Mouse (Mus musculus) telencephalon, adult 2 months (tissue): ENCODE results near the gene Adamts17.

Source experiments
- DNase-seq: peaks from one replicate; pipeline ENCODE4 v3.0.0-alpha.2; 2011; ENCODE audit warnings: low read depth, low spot score

Gene Adamts17

DNA sequence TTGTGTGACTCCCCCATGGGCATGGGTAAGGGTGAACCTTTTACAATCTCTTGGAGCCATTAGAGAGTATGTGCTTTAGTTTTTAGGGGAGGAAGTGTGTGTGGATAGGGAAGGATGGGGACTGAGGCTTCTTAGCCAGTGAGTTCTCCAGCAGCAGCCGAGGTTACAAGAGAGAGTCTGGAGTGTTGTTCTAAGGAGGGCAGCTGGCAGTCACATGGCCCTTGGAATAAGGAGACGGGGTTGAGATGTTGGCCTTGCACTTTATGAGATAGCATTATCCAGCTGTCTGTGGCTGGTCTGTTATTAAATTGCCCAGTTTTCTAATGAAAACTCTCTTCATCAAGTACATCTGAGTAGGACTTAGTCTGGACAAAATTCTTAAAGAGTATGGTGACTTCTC, 4.3 kb downstream of the Adamts17 start:
- DNase-seq, result no peak

DNA sequence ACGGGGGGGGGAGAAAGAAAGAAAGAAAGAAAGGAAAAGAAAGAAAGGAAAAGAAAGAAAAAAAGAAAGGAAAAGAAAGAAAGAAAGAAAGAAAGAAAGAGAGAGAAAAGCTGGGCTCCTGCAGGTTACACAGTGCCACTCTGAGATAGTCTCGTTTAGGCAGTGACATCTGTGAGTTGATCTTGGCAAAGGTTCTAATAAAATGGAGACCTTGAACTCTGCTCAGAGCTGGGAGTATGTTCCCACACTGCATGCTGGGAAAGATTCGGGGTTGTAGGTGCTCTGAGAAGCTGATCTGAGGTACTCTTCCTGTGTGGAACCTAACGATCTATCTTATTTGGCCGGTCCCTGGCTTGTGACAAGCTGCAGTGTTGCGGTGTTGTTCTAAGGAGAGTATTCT, 7.0 kb downstream of the Adamts17 start:
- DNase-seq, result no peak

DNA sequence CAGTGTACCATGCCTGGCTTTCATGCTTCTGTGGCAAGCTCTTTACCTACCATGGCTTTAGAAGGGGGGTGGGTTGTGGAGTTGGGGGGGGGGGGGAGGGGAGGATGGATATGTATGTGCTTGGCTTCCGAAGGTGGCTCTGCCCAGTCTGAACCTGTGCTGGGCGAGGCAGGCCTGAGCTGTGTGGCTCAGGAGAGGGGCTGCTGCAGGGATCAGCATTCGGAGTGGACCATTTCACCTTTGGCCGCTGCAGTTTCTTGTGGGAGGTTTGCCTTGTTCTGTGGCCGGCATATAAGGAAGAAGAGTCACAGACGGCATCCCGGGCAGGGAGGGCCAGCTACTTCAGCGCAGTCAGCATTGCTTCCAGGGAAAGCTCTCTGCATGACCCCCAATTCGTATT, 7.8 kb downstream of the Adamts17 start:
- DNase-seq, result no peak

DNA sequence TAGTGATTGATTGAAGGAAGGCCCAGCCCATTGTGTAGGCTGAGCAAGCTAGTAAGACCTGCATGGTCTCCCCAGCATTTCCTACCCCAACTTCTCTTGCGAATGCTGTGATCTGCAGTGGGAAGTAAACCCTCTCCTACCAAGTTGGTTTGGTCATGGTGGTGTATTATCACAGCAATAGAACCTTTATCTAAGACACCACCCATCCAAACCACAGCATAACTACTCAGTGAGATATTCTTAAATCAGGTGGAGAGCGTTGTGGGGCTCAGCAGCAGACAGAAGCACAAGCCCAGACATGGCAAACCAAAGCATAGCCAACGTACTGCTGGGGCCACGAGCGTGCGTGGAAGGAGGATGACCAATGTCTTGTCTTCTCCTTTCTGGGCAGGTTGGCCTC, 9.8 kb downstream of the Adamts17 start:
- no peak for DNase-seq

DNA sequence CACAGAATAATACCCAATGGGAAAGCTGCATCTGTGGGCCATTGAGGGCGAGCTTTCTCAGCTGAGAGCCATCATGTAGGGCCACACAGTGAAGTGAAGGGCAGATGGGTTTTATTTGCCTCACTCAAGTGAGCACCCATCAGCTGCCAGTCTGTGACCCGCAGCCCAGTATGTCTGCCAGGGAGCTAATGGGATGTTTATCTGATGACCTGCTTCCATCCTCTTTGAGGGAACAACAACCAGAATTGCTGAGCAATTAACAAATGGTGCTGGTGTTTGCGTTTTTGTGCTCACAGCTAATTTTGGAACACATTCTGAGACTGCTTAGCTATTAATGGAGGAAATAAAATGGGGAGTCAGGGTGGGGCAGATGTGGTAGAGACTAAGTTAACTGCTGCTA, 12.6 kb downstream of the Adamts17 start:
- DNase-seq, result no peak

DNA sequence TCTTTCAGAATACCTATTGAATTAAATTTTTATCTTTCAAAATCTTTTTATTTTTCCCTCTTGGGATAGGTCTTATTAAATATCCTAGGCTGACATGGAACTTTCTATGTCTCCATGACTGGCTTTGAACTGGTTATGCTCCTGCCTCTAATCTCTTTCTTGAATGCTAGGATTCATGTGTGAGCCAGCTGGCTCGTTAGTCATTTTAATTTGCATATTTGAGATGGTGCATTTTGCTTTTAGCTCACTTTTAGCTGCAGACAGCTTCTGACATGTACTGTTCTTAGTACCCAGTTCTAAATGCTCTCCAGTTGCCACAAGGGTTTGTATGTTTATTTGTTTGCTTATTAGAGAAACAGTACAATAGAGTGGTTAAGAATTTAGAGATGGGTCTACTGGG, 18.1 kb downstream of the Adamts17 start:
- DNase-seq, result no peak

DNA sequence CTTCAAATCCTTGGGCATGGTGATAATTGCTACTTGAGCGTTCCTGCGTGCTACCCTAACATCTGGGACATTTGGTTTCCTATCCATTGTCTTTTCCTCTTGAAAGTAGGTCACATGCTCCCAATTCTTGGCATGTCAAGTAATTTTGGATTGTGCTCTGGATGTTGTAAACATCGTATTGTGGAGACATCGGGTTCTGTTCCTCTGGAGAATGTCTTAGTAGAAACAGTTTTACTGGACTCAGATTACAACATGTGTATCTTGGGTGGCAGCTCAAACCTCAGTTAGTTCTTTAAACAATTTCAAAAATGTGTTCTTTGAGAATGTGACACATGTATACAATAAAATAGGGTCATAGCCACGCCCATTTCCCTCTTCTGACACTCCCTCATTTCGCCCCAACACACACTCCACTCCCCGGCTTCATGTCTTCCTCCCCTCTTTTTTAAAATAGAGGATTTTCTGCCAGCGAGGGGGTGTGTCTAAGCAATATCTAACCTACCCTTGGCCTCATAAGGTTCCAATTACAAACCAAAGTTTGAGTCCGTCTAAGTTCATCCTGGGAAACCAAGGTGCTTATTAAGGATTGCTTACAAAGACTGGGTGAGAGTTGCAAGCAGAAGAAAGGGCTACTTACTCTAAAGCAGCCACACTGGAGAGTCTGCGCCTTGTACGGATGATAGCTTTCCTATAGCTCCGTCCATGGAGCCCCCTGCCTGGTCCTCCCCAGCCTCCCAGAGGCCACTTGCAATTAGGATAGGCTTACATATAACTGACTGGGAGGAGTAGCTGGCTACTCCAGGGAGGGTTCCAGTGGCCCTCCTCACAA, 18.9 kb downstream of the Adamts17 start:
- DNase-seq, result no peak

DNA sequence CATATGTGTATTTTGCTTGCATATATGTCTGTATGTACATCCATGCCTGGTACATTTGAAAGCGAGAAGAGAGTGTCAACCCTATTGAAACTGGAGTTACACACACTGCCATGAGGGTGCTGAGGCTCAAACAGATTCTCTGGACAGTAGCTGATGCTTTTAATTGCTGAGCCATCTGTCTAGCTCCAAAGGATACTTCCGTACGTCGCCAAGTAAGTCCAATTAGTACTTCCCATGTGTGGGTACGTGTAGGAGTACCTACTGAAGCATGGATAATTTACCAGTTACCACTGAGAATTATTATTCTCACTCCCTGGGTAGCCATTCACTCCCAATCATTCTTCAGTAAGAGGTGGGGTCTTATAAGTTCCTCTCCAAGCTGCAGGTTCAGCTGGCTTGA, 19.7 kb downstream of the Adamts17 start:
- DNase-seq, result no peak

DNA sequence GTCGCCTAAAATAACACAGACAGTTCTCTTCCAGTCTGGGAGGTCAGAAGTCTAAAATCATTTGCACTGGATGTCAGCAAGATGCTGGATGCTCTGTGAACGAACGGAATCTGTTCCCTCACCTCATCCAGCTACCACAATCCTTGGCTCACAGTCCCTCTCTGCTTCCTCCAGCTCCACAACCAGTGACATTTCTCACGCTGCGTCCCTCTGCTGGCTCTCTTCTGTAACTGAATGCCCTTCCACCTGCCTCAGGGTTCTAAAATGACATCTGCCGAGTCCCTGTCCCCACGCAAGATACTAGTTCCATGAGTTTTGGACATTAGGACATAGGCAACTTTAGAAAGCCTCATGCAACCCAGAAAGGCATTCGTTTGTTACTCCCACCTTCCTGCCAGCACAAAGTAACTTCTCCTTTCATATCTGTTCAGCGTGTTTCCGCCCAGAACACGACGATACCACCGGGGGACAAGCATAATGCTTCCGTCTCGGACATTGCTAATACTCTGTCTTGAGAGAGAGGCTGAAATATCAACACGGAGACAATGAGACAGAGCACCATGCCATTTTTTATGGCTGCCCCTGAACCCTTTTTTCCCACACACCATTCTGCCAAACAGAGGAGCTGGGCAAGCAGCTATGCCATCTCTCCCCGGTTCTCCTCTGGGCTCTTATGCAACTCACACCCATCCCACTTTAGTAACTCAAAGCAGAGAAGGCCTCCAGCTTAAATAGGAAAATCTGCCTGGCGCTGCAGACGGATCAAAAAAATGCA, 27.6 kb downstream of the Adamts17 start:
- peak; percentile 78 for DNase-seq

DNA sequence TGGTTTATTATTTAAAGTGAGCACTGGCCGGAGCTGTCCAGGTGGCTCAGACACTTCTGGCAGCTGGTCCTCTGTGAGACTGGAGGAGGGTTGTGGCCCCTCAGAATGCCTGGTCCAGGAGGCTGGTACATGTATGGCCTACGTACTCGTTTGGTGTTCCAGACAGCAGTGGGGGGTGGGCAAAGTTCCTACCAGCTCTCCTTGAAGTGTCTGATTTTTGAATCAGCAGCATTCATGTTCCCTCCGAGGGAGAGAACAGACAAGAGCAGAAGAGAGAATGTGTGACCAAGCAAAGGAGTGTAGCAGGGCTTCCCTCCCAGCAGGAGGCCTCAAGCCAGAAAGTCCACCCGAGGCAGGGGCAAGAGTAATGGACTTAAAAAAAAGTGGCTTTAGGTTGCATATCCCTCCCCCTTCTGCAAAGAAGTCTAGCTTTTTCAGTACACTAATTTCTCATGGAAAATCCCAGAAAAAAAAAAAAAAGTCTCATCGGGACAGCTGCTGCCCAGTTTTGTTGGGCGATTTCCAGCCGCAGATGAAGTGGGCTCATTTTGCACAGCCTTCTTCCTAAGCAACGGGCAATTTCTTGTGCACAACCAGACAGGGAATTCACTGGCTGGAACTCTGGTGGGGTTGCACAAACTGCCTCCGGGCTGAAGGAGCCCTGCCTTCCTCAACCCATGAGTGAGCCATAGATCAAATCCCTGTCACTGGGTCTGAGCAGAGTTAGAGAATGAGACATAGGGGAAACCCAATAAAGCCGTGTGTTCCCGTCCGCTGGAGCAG, 28.4 kb downstream of the Adamts17 start:
- peak; percentile 79 for DNase-seq

DNA sequence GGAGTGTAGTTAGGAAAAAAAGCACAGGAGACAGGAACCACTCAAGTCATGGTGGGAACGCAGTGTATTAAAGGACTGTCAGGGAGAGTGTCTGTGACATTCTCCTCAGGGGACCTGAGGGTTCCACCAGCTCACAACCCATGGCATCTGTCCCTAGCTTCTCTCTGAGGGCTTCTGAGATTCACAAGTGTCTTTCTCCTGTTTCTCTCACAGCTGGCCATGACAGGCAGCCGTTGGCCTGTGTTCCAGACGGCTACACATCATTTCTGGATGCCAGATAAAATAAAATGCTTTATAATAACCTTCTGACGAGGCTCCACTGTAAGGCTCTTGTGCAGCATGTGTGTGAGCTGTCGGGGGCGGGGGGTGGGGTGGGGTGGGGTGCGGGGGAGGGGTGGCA, 32.0 kb downstream of the Adamts17 start:
- no peak for DNase-seq

DNA sequence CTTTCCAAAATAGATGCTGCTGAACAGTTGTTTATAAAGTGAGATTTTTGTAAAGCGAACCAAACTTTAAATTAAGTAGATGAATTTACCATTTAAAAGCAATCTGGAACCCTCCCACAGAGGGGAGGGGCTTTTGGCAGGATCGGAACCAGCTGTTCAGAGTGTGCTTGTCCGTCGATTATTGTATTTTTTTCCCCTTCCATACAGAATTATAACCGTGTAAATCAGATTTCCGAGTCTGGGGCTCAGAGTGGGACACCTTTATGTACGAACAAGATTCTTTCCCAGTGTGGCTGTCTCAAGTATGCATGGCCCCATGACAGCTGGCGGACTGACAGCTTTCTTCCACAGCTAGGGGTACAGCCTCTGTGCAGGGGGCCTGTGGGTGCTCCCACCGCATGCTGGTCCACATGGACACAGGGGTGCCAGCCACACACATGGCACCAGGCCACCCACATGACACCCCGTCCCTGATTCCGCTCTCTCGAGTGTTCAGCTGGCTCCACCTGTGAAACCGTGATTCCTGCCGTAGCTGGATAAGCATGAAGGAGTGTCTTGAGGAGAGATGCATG, 32.5 kb downstream of the Adamts17 start:
- DNase-seq, result no peak

DNA sequence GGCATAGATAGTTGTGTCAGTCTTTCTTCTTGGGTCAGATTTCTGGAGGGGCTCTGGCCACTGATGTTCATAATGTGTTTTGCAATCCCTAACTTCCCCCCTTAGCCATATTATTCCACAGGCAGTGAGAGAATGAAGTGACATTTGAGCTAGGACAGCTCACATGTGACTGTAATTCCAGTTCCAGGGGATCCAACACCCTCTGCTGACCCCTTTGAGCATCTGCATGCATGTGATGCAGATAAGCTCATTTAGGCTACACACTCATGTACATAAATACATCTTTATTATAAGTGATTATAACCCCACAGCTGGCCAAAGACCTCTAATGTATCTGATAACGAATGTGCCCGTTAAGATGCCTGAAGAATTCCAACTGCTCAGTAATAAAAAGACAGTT, 33.7 kb downstream of the Adamts17 start:
- DNase-seq, result no peak

DNA sequence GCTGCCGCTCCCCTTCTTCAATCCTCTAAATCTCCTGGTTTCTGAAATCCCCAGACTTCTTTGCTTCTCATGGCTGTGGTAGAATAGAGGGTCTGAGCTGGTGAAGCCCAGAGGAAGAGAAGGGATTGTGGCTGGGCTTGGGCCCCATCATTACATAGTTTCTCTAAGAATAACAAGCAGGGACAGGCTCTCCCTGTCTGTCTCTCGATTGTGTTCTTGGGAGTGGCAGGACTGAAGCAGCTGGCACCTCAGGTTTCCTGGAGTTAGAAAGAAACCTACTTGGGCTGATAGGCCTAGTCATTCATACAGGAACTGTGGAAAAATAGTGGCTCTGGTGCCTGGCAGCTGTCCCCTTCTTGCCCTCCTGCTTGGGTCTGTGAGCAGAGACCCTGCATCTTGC, 51.9 kb downstream of the Adamts17 start:
- no peak for DNase-seq

DNA sequence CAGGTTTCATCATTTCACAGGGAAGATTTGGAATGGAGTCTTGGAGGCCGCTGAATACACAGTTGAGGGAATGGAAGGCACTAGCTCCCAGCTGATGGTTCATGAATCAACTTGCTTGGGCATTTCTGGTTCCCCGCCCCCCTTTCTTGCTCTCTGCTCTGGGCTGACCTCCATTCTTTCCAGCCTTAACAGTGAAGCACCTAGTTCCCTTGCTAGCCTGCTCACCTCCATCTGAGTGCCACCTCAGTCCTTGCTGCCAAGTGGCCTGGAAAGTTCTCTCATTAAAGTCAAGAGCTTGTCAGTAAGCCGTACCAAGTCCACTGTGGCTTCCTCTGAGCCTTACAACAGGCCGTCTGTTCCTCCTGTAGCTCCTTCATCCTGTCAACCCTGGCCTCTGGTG, 52.6 kb downstream of the Adamts17 start:
- no peak for DNase-seq

DNA sequence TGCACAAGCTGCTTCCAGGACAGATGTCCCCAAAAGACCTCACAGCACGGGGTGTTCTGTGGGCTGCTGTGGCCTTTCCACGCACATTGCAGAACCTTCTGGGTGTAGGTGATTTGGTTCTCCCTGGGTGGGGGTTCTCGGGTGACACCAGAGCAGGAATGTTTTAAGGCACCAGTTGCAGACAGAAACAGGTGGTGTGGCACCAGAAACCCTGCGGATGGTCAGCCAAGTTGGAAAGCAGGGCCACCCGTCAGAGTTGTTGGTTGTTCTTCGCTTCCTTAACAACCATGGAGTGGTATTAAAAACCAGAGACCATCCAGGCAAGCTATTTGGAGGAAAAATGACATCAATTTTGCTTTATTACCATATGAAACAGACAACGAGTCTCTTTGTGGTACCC, 62.8 kb downstream of the Adamts17 start:
- no peak for DNase-seq

DNA sequence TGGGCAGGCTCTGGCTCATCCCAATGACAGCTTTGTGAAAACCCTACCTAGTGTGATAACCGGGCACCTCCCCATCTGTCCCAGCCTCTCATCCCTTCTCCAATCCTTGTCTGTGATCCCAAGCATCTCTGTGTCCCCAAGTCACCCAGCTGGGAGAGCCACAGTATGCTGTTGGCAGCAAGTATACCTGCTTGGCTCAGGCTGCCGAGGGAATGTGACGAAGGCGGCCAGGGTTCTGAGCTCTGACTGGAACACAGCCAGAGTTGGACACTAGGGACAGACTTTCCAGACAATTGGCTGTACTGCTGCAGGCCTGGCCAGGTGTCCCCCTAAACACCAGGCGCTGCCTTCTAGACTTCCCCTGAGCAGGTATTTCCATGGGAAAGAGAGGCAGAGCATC, 63.5 kb downstream of the Adamts17 start:
- DNase-seq, result no peak

DNA sequence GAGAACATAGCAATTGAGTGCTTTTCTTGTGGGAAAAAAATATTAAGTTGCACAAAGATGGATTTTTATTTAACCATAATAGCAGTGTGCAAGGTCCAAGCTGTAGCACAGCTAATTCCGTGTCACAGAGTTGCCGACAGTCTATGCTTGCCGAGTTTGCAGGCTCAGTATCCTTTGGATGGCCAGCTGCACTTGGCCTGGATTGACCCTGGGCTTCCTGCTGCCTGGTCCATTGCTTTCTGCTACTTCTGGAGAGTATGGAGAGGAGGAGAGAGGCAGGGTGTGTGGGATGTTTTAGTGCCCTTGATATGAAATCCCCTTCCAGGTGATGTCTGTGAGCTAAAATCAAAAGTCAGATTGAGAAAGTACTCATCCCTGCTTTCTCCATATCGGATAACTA, 66.4 kb downstream of the Adamts17 start:
- no peak for DNase-seq

DNA sequence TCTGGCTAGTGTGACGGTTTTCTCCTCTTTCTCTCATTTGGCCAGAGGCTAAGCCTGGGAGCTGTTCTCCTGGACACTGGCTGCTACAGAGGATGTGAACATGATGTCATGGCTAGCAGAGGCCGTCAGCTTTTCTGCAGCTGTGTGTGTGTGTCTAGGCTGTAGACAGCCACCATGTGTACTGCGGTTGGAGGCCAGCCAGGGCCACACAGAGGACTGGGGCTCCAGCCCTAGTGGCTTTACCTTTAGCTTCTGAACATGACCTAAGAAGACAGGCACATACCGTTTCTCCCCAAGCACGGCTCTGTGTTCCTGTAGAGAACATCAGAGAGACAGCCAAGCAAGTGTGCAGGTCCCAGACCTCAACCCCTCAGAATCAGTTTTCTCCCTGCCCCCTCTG, 73.3 kb downstream of the Adamts17 start:
- DNase-seq, result no peak

DNA sequence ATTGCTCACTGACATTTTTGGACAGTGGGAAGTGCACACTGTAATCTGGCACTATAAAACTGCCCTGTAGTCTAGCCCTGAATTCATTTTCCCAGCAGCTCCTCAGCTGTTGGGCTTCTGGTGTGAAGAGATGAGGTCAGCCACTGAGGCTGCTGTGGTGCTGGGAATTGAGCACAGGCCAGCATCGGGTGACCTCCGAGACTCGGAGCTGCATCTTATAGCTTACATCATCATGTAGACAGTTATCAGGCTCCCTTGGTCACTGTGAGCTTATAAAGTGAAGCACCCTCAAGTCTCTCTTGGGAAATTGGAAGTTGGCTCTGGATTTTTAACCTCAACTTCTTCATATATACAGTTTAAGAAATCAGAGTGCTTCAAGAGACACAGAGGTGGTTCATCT, 84.1 kb downstream of the Adamts17 start:
- DNase-seq, result no peak

DNA sequence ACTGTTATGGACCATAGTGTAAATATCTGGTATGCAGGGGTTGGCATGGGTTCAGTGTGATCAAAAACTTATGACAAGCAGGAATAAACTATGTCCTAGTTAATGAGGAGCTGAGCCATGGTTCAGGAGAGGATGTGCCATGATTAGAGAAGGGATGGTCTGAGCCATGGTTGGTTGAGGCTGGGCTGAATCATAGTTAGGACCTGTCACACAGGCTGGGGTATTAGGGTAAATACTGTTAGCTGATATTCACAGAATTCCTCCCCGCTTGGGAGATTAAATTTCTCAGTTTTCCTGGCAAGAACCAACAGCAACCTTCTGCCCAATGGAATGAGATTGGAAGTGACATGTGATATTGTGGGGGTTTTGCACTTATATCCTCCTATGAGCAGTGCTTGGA, 84.6 kb downstream of the Adamts17 start:
- no peak for DNase-seq

DNA sequence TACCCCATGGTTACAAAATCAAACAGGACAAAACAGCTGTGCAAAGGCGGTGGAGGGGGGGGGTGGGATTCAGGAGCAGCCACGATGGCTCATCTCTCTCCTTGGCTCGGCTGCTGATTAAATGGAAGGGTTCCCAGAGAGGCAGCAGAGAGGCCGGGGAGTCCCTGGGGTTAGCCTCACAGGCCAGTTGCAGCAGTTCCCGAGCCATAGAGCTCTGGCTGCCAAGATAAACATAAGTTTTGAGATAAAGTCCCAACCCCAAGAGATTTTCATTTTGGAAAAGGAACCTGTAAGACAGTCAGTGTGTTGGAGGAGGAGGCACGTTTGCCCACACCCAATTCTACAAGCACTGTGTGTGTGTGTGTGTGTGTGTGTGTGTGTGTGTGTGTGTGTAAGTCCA, 89.7 kb downstream of the Adamts17 start:
- DNase-seq, result no peak
